Mouse (Mus musculus) A20 (cell line): ENCODE measurements around the gene Celf5.

ENCODE experiments used
- DNase-seq: peaks from one replicate; pipeline ENCODE4 v3.0.0-alpha.2; 2011; ENCODE audit warnings: low read depth, low spot score

Celf5 gene

DNA sequence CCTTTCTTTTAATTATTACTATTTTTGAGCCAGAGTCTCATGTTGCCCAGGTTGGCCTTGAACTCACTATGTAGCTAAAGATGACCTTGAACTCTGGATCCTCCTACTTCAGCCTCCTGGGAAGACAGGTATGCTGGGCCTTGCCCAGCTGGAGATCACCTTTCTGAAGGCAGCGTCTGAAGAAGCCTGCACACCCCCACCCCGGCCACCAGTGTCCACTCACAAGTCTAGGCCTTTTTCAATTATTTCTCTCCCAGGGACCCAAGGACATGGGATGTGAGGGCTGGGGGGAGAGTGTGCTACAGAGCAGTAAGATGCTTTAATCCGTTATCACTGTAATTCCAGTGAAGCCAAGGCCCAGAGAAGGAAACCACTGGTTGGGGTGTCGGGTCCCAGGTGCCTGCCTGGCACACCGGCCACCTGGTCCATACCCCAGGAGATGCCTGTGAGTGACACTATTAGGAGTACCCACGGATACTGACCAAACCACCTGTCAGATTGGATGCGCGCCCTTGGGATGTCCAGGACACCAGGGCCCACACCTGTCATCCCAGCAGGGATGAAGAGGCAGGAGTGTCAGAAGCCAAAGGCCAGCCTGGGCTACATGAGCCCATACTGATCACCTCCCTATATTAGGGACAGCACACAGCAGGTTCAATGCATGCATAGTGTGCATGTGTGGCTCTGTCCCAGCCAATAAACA, 54.6 kb downstream of the Celf5 start:
- no peak for DNase-seq

DNA sequence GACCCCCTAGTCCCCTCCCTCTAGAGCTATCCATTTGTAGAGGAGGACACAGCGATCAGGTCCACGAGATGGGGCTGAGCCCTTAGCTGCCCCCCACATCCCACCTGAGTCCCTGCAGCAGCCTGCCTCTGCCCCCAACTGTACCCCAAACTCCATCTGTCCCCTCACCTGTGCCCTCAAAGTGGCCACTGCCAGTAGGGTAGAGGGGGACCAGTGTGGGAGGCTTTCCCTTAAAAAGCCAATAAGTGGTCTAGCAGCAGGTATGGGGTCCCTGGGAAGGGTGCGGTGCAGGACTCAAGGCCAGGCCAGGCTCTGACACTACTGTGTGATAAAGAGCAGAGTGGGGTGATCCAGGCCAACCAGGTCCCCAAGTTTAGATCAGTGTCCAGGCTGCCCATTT, 55.2 kb downstream of the Celf5 start:
- no peak for DNase-seq

DNA sequence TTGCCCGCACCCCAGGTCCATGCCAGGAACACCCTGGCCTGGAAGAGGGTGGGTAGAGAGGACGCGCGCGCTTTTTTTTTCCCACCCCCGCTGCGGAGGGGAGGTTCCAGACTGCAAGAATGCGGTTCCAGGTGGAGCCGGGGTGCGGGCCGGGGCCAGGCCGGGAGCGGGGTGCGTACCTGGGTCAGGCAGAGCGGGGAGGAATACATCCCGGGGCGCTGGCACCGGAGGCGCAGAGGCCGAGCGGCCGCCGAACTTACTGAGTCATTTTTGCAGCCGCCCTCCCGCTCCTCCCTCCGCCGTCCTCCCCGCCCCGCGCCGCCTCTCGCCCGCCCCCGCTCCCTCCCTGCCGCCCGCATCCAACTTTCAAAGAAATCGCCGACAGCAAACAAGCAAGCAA, 55.6 kb downstream of the Celf5 start:
- DNase-seq, result no peak

DNA sequence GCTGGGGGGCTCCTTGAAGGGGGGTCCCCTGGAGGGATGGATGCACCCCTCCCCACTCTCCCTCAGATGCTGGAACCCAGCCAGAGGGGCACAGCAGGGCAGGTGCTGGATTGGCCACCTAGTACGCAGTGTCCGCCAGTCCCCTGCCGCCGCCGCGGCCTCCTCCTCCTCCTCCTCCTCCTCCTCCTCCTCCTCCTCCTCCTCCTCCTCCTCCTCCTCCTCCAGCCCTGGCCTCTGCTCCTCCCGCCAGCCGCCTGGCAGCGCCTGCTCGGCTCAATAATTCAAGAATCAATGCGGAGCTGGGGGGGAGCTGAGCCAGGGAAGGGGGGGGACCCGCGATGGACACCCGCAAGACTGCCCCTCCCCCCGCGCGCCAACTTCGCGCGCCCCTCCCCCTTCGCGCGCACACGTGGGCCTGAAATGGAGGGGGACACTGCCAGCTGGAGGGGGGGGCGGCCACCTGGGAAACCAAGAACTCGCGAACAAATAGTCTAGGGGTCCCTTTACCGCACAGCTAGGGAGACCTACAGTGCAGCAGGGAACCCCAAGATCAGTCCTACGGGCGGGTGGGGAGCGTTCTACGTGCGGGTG, 56.3 kb downstream of the Celf5 start:
- DNase-seq, result no peak

DNA sequence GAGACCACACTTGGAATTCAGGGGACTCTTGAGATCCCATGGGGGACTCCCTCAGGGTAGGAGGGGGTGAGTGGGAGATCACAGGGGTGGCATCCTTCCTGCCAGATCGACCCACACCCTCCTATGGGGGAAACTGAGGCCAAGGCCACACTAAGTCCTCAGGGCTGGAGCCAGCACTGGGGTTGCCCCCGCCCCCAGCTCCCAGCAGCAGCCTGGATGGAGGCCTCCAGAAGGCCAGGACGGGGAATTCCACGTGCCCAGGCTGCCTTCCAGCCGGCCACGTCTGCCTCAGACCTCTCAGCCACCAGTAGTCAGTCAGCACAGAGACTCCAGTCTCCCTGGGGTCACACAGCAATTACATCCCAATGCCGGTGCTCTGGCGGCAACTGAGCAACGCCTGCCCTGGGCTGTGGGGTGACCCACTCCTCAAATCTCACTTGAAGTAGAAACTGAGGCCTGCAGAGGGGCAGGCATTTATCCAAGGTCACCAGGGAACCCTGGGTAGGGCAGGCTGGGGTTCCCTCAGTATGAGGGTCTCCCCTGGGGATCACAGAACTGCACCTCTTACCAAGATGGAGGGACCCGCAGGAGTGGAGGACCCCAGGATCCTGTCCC, 57.2 kb downstream of the Celf5 start:
- no peak for DNase-seq

DNA sequence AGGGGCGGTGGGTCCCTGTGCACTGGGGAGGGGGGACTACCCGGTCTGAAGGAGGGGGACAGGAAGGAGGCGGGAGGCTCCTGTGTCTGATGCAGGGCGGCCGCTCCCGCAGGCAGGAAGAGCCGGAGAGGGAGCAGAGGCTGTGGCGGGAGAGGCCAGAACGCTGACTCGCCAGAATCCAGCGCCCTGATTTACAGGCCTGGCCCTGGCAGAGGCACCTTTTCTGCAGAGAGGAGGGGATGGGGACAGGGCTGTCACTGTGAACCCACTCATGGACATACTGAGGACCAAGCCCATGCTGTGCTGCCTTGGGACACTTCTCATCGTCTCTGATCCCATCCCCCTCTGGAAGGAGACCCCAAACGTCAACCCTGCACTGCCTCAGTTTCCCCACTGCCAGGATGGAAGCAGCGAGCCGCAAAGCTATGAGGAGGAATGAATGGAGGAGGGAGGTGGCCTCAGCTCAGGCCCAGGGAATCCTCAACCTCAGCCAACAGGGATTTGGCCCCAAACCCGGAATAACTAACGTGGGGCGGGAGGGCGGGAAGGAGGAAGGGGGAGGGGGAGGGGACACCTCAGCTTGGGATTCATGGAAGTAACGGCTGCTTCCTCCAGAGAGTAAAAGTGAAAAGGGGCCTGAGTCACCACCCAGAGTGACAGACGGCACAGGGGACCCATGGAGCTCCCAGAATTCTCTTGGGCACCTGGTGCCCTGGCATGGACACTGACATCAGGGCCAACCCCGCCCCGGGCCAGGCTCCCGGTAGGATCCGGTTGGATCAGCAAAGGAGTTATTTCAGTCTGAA, 58.1 kb downstream of the Celf5 start:
- DNase-seq, result no peak

DNA sequence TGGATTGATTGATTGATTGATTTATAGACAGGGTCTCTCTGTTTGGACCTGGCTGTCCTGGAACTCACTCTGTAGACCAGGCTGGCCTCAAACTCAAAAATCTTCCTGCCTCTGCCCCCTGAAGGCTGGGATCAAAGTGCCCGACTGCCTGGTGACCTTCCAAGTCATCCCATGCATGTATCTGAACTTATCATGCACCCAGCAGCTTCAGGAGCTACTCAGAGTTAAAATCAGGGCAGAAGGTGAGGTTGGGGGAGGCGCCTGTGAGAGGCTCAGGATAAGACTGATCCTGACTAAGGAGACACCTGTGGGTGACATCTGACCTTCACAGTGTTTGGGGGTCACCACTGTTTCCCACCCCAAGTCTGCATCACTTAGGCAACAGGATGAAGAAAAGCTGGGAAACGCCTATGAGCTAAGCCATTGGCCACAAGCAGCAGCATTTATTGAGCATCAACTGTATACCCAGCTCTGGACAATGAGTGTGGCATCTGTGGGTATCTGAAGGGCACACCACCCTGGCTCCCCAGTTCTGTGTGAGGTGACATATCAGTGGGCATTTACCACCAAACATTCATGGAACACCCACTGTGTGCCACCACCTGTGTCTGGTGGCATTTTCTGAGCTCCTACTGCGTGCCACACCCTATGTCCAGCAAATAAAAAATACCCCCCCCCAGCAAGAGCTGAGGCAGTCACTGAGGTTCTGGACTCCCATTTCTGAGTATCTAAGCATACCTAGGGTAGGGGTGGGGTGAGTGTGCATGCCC, 58.8 kb downstream of the Celf5 start:
- DNase-seq, result no peak

DNA sequence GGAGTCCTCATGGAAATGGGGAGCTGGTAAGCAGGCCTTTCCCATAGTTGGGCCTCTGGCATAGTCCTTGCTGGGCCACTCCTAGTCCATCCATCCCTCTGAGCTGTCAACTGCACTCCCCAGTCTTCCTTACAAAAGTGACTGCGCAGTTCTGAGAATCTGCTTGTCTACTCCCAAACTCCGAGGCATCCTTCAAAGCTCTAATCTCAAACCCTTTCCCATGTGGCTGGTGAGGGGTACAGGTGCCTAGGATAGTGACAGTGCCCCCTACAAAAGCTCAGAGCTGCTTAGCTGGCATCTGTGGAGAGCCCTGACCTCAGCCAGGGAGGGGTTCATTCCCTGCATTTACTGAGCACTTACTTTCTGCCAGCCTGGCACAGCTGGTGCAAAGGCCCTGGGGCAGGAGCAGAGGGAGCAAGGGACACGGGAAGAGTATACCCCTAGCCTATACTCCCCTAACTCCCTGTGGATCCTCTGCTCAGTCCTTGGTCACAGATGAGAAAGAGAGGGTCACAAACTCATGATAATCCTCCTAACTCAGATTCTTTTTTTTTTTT, 59.8 kb downstream of the Celf5 start:
- DNase-seq, result no peak

DNA sequence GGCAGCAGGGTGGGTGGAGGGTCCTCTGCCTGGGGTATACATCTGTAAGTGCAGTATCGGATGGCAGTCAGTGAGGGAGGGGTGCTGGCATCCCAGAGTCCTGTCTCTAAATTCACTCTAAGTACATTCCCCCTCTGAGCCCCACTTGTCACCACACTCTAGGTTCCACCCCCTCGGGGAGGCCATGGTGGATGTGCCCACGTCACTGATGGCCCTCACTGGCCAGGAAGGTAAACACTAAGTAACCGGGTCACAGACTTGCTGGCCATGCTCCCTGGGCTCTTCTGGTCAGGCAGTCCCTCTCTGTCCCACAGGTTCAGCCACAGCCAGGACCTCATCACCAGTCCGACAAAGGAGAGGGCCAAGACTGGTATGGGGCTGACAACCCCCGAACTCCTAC, 60.3 kb downstream of the Celf5 start:
- no peak for DNase-seq

DNA sequence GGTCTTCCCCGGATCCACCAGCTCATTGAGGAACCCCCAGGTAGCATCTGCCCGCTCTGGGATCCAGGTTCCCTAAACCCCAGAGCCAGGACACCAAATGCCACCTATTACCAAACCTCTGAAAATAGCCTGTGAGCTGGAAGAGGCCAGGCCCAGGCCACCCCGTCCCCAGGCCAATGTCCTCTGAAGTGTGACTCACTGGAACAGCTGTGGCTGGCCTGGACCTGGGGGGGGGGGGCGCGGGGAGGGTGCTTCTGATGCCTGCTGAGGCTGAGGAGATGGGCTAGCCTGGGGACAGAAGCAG, 60.8 kb downstream of the Celf5 start:
- DNase-seq, result no peak

DNA sequence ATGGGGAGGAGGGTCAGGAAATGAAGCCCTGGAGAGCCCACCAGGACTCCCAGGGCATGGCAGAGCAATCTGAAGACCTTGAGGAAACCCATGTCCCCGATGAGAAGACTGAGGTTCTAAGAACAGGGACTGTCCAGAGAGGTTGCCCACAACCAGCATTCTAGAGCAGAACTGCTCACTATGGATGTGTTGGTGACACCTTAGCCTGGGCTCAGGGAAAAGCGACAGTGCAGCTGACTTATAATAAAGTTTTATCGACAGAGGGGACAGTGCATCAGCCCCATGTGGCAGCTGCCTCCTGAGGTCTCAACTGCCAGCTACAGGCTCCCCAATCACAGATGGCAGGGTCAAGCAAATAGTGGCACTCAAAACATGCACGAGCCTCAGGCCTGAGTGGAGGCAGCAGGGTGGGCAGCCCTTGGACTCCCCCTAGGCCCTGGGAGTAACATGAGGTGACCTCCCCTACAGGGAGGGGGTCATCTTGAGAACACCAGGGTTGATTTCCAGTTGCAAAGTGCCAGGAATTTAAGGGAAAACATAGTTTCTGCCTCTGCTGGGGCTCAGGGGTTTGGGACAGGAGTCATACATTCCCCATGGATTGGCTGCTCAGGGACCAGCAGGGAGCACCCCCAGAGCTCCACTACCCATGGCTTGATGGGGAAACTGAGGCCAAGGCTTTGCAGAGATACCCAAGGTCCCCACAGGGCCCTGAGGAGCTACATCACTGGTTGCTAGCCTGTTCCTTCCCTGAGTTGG, 61.3 kb downstream of the Celf5 start:
- no peak for DNase-seq

DNA sequence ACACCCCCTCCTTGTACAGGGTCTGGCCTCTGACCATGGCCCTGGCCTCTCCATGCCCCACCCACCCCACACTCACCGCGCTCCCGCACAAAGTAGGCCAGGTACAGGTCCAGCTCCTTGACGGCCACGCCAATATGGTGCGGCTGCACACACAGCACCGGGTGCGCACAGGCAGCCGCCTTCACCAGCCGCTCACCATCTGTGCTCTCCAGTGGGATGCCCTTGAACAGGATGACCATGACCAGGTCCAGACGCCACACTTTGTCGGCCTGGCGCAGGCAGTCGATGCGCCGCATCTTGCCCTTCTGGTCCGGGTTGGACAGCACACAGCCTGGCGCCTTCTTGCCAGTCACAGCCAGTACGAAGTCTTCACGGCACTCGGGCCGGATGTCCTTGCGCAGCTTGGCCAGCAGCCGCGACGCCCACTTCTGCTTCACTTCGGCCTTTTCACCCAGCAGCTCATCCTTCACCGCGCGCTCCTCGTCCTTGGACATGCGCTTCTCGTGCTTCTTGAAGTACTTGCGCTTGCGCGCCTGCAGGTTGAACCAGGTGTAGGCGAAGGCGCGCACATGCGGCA, 62.2 kb downstream of the Celf5 start:
- no peak for DNase-seq

DNA sequence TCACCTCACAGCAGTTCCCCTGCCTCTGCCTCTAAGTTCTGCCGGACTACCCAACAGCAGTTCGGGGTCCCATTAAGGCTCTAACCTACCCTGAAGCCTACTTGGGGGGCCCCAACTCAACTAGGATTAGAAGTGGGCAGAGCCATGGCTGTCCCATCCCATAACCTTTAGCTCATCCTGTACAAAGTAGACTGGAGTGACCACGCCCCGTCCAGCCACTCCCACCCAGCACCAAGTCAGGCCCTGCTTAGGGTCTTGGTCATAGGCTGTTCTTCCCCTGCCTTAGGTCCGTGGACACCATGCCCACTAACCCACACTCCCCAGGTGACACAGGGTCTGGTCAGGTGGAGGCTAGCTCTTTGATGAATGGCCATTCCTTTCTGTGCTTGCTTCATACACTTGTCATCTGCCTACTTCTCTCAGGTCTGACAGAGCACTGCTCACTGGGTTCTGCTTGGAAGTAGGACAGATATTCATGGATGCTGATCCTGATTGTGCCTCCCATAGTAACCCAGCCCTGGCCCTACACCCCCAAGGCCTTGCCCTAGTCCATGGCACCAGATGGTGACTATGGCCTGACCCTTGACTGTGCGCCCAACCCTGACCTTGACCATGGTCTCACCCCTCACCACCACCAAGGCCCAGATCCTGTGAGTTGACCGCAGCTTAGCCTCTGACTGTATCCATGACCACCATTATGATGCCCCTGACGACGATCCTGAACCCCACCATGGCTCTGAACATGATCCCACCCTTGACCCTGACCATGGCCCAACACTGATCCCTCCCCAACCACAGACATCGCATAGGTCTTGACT, 63.2 kb downstream of the Celf5 start:
- DNase-seq, result no peak

DNA sequence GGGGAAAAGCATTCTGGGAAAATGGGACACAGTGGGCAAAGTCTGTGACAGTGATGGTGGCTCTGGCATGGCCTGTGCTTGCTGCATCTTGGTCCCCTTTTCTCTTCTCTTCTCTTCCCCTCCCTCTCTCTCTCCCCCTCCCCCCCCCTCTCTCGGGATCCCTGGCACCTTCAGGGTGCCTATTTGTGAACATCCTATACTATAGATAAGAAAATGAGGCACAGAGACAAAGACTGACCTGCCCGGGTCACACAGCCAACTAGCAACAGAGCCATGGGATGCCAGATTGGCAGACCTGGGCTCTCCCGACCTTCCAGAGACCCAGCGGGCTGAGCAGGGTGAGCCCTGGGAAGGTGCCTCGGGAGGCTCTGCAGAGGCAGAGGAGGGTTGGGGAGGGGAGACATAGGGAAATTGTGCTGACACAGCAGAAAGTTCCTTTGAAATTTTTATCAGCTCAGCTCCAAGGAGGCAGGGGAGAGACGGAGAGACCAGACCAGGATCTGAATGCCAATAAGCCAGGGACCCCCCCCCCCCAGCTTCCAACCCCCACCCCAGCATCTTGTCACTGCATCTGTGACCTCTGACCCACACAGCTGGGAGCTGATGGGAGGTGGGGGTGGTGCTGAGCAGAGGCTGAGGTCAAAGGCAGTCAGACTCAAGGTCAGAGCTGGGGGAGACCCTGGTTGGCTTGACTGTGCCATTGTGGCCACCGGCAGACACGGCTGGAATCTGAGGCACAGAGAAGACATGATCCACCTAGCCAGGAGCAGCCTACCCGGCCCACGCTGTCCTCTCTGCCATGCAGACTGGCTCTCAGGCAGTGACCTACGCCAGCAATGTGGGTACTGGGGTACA, 64.1 kb downstream of the Celf5 start:
- DNase-seq, result no peak

DNA sequence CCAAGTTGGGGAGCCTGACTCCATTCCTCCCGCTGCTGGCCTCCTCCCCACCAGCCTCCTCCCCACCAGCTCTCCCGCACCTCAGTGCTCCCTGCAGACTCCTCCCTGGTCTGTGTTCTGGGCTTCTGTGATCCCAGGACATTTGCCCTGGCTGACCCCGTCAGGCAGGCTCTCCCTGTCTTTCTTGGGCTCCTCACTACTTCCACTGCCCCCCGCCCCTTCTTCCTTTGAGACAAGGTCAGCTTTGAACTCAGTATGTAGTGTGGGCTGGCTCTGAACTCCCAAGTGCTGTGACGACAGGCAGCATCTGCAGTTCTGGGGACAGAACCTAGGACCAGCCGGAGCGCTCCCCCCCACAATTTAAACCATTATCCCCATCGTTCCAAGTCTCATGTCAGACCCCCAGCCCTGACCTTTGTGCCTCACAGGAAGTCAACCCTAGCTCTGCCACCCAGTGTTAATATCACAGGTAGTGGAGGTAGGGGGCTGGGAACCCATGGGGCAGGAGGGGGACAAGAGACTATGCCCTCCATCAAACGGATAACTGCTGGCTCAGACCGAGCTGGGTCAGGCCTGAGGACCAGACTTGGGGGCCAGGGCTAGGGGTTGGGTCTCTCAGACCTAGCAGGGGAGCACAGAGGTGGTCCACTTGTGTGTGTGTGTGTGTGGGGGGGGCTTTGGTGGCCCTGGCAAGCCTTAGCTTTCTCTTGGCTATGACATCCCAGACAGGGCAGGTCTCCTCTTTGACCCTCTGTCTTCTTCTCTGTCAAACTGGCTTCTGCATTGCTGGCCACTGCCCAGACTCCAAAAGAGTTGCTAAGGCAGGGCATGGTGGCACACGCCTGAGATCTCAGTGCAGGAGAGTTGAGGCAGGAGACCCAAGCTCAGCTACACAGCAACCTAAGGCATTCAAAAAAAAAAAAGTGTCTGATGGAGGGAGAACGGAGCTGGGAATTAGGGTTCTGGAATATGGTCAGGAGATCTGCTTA, 65.0 kb downstream of the Celf5 start:
- DNase-seq, result no peak

DNA sequence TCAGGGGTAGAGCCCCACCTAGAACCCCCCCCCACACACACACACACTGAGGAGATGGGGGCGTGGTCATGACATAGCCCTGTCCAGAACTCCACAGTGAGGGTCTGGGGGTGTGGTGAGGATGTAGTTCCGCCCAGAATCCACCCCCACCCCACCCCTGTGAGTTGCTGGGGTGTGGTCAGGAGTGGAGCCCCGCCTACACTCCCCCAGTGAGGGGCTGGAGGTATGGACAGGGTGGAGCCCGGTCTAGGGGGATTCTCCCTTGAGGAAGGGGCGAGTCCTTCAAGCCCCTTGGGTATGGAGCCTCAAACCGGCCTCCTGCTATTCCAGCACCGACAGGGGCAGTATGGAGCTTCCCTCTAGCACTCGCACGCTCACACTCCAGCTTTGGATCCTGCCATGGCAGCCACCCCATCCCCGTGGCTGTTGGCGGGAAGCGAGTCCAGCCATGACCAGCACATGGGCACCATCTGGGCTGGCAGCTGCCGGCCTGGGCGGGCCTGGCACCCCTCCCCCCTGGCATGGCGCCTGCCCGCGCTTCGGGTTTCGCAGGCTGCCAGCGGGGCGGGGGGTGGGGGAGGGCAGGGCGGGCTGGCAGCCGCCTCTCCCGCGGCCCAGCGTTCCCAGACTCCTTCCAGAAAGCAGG, 65.8 kb downstream of the Celf5 start:
- no peak for DNase-seq
